Mouse (Mus musculus) duodenum, adult 2 months (tissue): Measurements from ENCODE around the gene Krba1. TPM values are rescaled to one million over a fixed set of nuclear protein-coding genes. Genes with fewer than 3 reads are reported as not detected.

Experiments
- polyA plus RNA-seq: library from polyadenylated mRNA; depleted of rRNA; stranded (reverse); fragments of >200 nt; gene quantifications from 2 replicates; pipeline ENCODE4 v1.2.3, GENCODE M21; 2012; ENCODE audit warnings: low replicate concordance; rRNA removed

Gene Krba1
- 9.1 and 12.5 TPM in 2 replicates for polyA plus RNA-seq

DNA sequence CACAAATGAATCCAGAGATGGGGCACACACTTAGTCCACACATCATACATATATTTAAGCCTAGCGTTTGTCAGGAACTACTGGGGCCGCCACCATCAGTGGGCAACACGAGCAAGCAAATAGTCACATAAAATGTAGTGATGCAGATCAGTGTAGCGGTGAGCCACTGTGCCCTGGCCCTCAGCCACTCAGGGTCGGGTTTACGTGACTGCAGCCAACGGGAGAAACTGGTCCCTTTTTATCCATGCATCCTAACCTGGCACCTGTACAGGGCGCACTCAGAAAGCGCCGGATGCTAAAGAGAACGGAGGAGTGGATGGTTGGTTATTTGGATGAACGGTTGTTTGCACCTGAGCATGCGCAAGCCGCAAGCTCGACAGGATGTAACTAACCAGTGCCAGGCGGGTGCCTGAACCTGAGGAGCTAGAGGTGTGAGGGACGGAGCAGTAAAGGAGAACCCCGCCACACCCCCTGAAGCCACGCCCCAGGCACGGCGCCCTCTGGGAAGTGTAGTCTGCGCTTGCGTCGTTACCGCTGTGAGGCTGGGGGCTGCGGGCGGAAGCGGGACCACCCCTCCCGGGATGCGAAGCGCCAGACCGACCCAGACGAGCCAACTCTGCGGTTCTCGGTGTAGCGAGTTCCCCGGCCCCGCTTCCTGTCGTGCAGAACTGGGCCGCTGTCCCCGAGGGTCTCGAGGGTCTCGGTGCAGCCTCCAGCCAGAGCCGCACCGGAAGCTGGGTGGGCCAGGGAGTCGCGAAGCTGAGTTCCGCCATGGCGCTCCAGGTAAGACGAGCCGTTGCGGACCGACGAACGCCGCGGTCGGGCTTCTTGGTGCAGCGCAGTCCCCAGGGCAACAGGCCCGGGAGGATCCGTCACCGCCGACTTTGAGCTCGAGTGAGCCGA is at the start of gene Krba1:
TSS of gene Krba1 (plus strand) at position 482 of the 903 bp plus-strand sequence.

DNA sequence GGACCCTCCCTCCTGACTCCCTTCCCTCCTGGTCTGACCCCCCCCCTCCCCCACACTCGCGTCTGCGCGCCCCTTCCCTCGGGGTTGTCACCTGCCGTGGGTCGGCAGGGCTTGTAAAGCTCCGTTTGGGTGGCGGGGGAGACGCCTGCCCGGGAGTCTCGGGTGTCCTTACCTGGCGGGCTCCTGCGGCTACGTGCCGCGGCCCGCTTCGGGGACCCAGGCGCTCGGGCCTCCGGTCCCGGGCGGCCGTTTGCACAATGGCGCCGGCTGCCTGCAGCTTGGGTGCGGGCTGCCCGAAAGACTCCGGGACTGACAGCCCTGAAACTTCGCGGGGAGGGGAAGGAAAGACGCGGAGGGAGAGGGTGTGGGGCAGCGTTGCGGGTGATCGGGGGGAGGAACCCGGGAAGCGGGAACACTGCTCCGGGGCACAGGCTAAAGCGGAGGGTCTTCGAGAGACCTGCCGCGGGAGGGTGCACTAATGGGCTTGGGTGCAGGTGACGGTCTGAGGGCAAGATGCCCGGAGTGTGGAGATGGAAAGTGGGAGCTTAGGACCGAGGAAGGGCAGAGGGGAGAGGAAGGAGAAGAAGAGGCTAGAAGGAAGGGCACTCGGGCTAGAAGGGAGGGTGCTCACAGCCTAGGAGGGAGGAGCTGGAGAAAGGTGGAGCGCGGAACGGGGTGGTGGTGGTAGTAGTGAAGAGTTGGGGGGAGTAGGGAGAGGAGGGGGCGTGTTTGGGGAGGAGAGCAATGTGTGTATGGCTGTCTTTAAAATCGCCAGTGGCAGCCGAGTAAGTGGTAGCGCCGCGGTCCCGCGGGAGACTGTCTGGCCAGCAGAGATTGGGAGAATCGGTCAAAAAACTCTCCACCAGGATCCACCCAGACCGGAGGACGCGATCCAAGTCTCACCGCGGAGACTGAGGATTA is 50.1 kb downstream of the Krba1 start, which contains the start of gene Zfp467:
TSS of gene Zfp467 (minus strand) at position 645 of the 921 bp plus-strand sequence.

DNA sequence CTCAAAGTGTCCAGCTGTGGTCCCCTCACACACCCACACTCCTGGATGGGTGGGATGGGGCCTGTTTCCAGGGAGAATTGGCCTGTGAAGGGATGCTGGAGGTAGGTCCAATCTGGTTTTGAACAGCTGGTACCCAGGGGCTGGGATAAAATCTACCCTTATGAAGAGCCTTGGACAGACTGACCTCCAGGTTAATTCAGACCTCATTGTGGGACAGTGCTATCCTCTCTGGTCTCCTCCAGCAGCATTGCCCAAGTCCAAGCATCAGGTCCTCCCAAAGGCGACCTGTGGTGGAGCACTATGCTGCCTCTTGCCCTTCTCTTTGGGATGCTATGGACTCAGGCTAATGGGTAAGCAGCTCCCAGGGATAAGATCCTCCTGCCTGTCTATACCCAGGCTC is 52.5 kb downstream of the Krba1 start, which contains the start of gene Sspo:
TSS of gene Sspo (plus strand) at position 301 of the 400 bp plus-strand sequence.

Other genes with a start within 250 kb of the Krba1 start
- 21.7 and 31.1 TPM in 2 replicates for gene Zfp467, start 50.2 kb downstream of the Krba1 start, polyA plus RNA-seq
- 0.99 and 1.9 TPM in 2 replicates for gene Sspo, start 52.6 kb downstream of the Krba1 start, polyA plus RNA-seq
- 21.6 and 36.5 TPM in 2 replicates for gene Atp6v0e2, start 142.0 kb downstream of the Krba1 start, polyA plus RNA-seq
- 17.9 and 19.5 TPM in 2 replicates for gene Lrrc61, start 159.2 kb downstream of the Krba1 start, polyA plus RNA-seq
- gene Rarres2, start 177.2 kb downstream of the Krba1 start, polyA plus RNA-seq, result 29.5 and 42.3 TPM in 2 replicates
- not detected in 2 replicates for gene Gm45021, start 194.0 kb downstream of the Krba1 start, polyA plus RNA-seq
- 8.1 and 17.1 TPM in 2 replicates for gene Repin1, start 198.3 kb downstream of the Krba1 start, polyA plus RNA-seq
- gene Gm44965, start 198.4 kb downstream of the Krba1 start, polyA plus RNA-seq, result not detected in 2 replicates
- gene Zfp775, start 206.5 kb downstream of the Krba1 start, polyA plus RNA-seq, result 1.8 and 2.5 TPM in 2 replicates
- 0.48 and 0.78 TPM in 2 replicates for gene AI854703, start 231.2 kb downstream of the Krba1 start, polyA plus RNA-seq